Mouse (Mus musculus) liver, postnatal 0 days (tissue): ENCODE measurements around the gene Dhx34. TPM values are rescaled to one million over a fixed set of nuclear protein-coding genes. Genes with fewer than 3 reads are reported as not detected.
A peak's percentile ranks its signal among the peaks of the same experiment; 100 is the strongest.

Experiments used
- ATAC-seq: fragments of 200-750 bp; cut with Nextera tagmentation; 2 replicates; pipeline ENCODE4 v1.8.0; 2017; ENCODE audit warnings: mild to moderate bottlenecking, moderate library complexity
- DNase-seq: peaks from one replicate; pipeline ENCODE4 v3.0.0-alpha.2; 2016
- H3K27ac ChIP-seq: fragments of 300-500 bp; sonication (generic); 2 replicates; pipeline ENCODE4 v1.5.1; 2014; ENCODE audit warnings: antibody characterized with exemption, moderate library complexity, mild to moderate bottlenecking, low read depth
- H3K27me3 ChIP-seq: fragments of 300-500 bp; sonication (generic); 2 replicates; pipeline ENCODE4 v1.6.1; 2014; ENCODE audit warnings: low read length, control low read depth, mixed read lengths; ENCODE audit not compliant: insufficient read depth
- H3K36me3 ChIP-seq: fragments of 300-500 bp; sonication (generic); replicated peaks from 2 replicates; pipeline ENCODE4 v1.6.1; 2014; ENCODE audit warnings: mild to moderate bottlenecking, control low read depth, low read length, moderate library complexity, mixed read lengths; ENCODE audit not compliant: insufficient read depth
- H3K4me1 ChIP-seq: fragments of 300-500 bp; sonication (generic); 2 replicates; pipeline ENCODE4 v1.6.1; 2014; ENCODE audit warnings: antibody characterized with exemption, mild to moderate bottlenecking, control low read depth; ENCODE audit not compliant: insufficient read depth
- H3K4me2 ChIP-seq: fragments of 300-500 bp; sonication (generic); 2 replicates; pipeline ENCODE4 v1.6.1; 2014; ENCODE audit warnings: low read depth, mild to moderate bottlenecking, low read length, moderate library complexity, mixed read lengths
- H3K4me3 ChIP-seq: fragments of 300-500 bp; sonication (generic); 2 replicates; pipeline ENCODE4 v1.5.1; 2014; ENCODE audit warnings: low read depth, low read length
- H3K9ac ChIP-seq: fragments of 300-500 bp; sonication (generic); replicated peaks from 2 replicates; pipeline ENCODE4 v1.6.1; 2014; ENCODE audit warnings: mild to moderate bottlenecking, moderate library complexity
- H3K9me3 ChIP-seq: fragments of 300-500 bp; sonication (generic); 2 replicates; pipeline ENCODE4 v1.6.1; 2016; ENCODE audit warnings: mild to moderate bottlenecking, control low read depth, low read length, mixed read lengths
- CTCF ChIP-seq: sonication (generic); IDR thresholded peaks from 2 replicates; pipeline ENCODE4 v1.5.1; 2016; ENCODE audit warnings: antibody characterized with exemption, low read depth
- EP300 ChIP-seq: IDR thresholded peaks from 2 replicates; pipeline ENCODE4 v1.6.1; 2016; ENCODE audit warnings: antibody characterized with exemption, low read depth, mild to moderate bottlenecking
- WGBS: fragments of 180-500 bp; shearing (Covaris S2); extraction: QIAGEN DNeasy Blood & Tissue Kit; methylation state at CpG from one replicate; pipeline ENCODE4 v1.1.7; 2014; ENCODE audit not compliant: insufficient replicate concordance; 5-methylcytosine and 5-hydroxymethylcytosine counted together
- polyA plus RNA-seq: library from polyadenylated mRNA; unstranded; fragments of >200 nt; fragmentation: Nextera tagmentation; extraction: Ambion mirVana; gene quantifications from 2 replicates; pipeline ENCODE4 v1.2.1, GENCODE M21; 2015

Dhx34 gene
- polyA plus RNA-seq, 1 experiment from 2014 or later = 3.6 TPM

- DNase-seq (no peak), ATAC-seq (peak; percentile 77)
- Histone ChIP-seq H3K4me2 (no peak overlapping the region), H3K9me3 (no peaks in the 10 kb centered on the region), H3K9ac (no peak overlapping the region), H3K36me3 (peaks cover 36% of the 10 kb centered on the region), H3K27ac (0 out of 2 replicates have a peak overlapping the region, but pooled peaks have one; percentile 18), H3K4me1 (no peaks in the 10 kb centered on the region), H3K4me3 (no peak overlapping the region), H3K27me3 (no peaks in the 10 kb centered on the region)
- 77% methylated on average over 10 of the region's 10 CpGs for WGBS
- TF ChIP-seq EP300 (no peak), CTCF (no peak)
Observed at GRCm38 (mm10) chr7:16207496-16207895, 14.3 kb downstream of the Dhx34 start.

- no peak overlapping the region for H3K27ac ChIP-seq
- DNase-seq = no peak
- no peaks in the 10 kb centered on the region for H3K9me3 ChIP-seq
- no peaks in the 10 kb centered on the region for H3K27me3 ChIP-seq
- H3K9ac ChIP-seq = no peak overlapping the region
- peak; percentile 28; the same call in 1 of the 2 replicates for ATAC-seq
- no peak overlapping the region for H3K4me2 ChIP-seq
- no peak overlapping the region for H3K4me3 ChIP-seq
- no peak for TF ChIP-seq CTCF
- no peak for TF ChIP-seq EP300
- peaks cover 35% of the 10 kb centered on the region for H3K36me3 ChIP-seq
- H3K4me1 ChIP-seq = no peaks in the 10 kb centered on the region
- WGBS = 69% methylated on average over 7 of the region's 7 CpGs
Observed at GRCm38 (mm10) chr7:16207076-16207475, 14.8 kb downstream of the Dhx34 start.

GRCm38 (mm10) chr7:16204791-16205190 lies 17.0 kb downstream of the Dhx34 start:
- Histone ChIP-seq H3K27ac (no peak overlapping the region), H3K4me2 (no peak overlapping the region), H3K36me3 (peaks cover 27% of the 10 kb centered on the region), H3K9me3 (no peaks in the 10 kb centered on the region), H3K9ac (no peak overlapping the region), H3K4me3 (no peak overlapping the region), H3K27me3 (no peaks in the 10 kb centered on the region), H3K4me1 (no peaks in the 10 kb centered on the region)
- ATAC-seq = no peak
- no peak for TF ChIP-seq CTCF
- no peak for TF ChIP-seq EP300
- DNase-seq = no peak
- WGBS = 65% methylated on average over 8 of the region's 9 CpGs

- ATAC-seq = no peak
- H3K4me3 ChIP-seq = no peak overlapping the region
Observed at GRCm38 (mm10) chr7:16203505-16203903, 18.3 kb downstream of the Dhx34 start.

GRCm38 (mm10) chr7:16202756-16203504 lies 18.9 kb downstream of the Dhx34 start:
- no peak overlapping the region for H3K9ac ChIP-seq
- no peak overlapping the region for H3K4me2 ChIP-seq
- no peaks in the 10 kb centered on the region for H3K9me3 ChIP-seq
- peaks cover 30% of the 10 kb centered on the region for H3K36me3 ChIP-seq
- DNase-seq (no peak), ATAC-seq (no peak)
- H3K27me3 ChIP-seq = no peaks in the 10 kb centered on the region
- TF ChIP-seq CTCF (no peak), EP300 (no peak)
- no peaks in the 10 kb centered on the region for H3K4me1 ChIP-seq
- no peak overlapping the region for H3K27ac ChIP-seq
- H3K4me3 ChIP-seq = no peak overlapping the region
- 81% methylated on average over 15 of the region's 15 CpGs for WGBS

More at GRCm38 (mm10) chr7:16203505-16203903, 18.3 kb downstream of the Dhx34 start:
- H3K4me2 ChIP-seq = no peak overlapping the region
- H3K9me3 ChIP-seq = no peaks in the 10 kb centered on the region
- H3K9ac ChIP-seq = no peak overlapping the region
- peaks cover 25% of the 10 kb centered on the region for H3K36me3 ChIP-seq
- TF ChIP-seq CTCF = no peak
- no peak for TF ChIP-seq EP300
- WGBS = 88% methylated on average over 13 of the region's 13 CpGs
- no peak overlapping the region for H3K27ac ChIP-seq
- no peak for DNase-seq
- H3K27me3 ChIP-seq = no peaks in the 10 kb centered on the region
- H3K4me1 ChIP-seq = no peaks in the 10 kb centered on the region

- Histone ChIP-seq H3K27ac (no peak overlapping the region), H3K27me3 (no peaks in the 10 kb centered on the region), H3K9me3 (no peaks in the 10 kb centered on the region), H3K4me2 (no peak overlapping the region), H3K4me3 (no peak overlapping the region), H3K36me3 (peaks cover 27% of the 10 kb centered on the region), H3K9ac (no peak overlapping the region), H3K4me1 (no peaks in the 10 kb centered on the region)
- TF ChIP-seq CTCF = no peak
- no peak for TF ChIP-seq EP300
- 41% methylated on average over 6 of the region's 6 CpGs for WGBS
- no peak for ATAC-seq
- no peak for DNase-seq
Observed at GRCm38 (mm10) chr7:16201136-16201535, 20.7 kb downstream of the Dhx34 start.
